Mouse (Mus musculus): Measurements from ENCODE around the gene Apex1. TPM values are rescaled to one million over a fixed set of nuclear protein-coding genes. Genes with fewer than 3 reads are reported as not detected.
A peak's percentile ranks its signal among the peaks of the same experiment; 100 is the strongest.

Apex1 gene
- 61.4 and 70.5 TPM in 2 replicates for polyA plus RNA-seq (2015; fragmentation: Nextera tagmentation; extraction: Ambion mirVana)

DNA sequence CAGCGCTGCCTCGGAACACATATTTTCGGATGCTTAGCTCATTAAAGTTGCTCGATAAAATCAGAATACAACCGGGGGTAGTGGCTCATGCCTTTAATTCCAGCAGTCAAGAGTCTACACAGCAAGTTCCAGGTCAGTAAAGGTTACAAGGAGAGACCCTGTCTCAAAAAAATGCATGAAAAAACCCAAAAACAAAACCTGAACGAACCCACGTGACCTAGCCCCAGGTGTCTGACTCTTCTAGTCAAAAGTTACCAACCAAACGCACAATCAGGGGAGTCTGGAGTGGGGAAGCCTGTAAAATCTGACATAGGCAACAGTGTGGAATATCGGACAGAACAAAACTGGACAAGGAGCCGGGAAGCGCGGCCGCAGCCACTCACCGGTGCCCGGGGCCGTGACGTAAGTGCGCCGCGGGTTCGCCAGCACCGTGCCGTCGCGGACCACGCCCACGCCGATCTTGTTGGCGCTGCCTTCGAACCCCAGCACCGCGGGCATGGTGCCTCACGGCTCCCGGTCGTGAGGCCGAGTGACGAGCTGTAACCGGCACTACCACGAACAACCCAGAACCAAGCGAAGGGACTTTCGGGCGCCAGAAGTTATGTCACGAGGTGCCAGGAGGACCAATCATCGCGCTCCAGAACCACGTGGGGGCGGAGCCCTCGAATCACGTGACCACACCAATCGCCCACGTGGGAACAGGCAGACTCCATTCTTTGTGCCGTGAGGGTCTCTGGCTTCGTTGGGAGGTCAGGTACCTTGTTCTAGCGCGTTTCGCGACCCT is at the start of gene Apex1, which contains the start of gene Osgep:
Gene Apex1, plus strand, starts transcription at position 688 of the 784 bp plus-strand sequence.
Gene Osgep, minus strand, starts transcription at position 613 of the 784 bp plus-strand sequence.
- Histone ChIP-seq H3K4me3 (replicated peaks) (peak within 1 kb of the TSS; percentile 71), H3K27me3 (no peaks in the 10 kb centered on the region), H3K9ac (peak within 1 kb of the TSS; percentile 67), H3K4me1 (replicated peaks) (peaks cover 41% of the 10 kb centered on the region), H3K4me2 (peak within 1 kb of the TSS; percentile 92), H3K27ac (replicated peaks) (peak within 1 kb of the TSS; percentile 89), H3K9me3 (replicated peaks) (no peaks in the 10 kb centered on the region), H3K36me3 (replicated peaks) (peaks cover 44% of the 10 kb centered on the region)
- under 1% methylated on average over 57 of the region's 57 CpGs for WGBS (ENCODE audit: insufficient replicate concordance)
- ATAC-seq (ENCODE audit: insufficient read depth) = peak; percentile 85

DNA sequence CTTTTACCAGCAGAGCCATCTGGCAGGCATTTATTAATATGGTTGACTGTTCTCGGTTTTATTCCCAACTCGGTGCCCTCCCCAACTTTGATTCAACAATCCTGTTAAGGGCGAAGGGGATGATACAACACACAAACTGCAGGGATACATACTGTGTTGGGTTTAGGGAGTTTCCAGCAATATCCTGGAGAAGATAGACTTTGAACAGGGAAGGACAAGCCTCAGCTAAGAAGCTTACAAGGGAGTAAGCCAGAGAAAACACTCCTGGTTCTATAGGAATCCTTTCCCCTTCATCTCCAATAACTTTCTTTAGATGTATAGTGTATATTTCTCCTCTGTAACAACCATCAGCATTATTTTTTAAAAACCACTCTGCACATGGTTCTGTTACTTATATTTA is 49.6 kb upstream of the Apex1 start:
- Histone ChIP-seq H3K36me3 (replicated peaks) (no peaks in the 10 kb centered on the region), H3K27me3 (no peaks in the 10 kb centered on the region), H3K4me3 (replicated peaks) (no peak overlapping the region), H3K9ac (no peak overlapping the region), H3K4me1 (replicated peaks) (peaks cover 10% of the 10 kb centered on the region), H3K4me2 (no peak overlapping the region), H3K9me3 (replicated peaks) (no peaks in the 10 kb centered on the region), H3K27ac (replicated peaks) (no peak overlapping the region)
- 69% methylated on average over 3 of the region's 3 CpGs for WGBS (ENCODE audit: insufficient replicate concordance)
- ATAC-seq (ENCODE audit: insufficient read depth) = no peak

DNA sequence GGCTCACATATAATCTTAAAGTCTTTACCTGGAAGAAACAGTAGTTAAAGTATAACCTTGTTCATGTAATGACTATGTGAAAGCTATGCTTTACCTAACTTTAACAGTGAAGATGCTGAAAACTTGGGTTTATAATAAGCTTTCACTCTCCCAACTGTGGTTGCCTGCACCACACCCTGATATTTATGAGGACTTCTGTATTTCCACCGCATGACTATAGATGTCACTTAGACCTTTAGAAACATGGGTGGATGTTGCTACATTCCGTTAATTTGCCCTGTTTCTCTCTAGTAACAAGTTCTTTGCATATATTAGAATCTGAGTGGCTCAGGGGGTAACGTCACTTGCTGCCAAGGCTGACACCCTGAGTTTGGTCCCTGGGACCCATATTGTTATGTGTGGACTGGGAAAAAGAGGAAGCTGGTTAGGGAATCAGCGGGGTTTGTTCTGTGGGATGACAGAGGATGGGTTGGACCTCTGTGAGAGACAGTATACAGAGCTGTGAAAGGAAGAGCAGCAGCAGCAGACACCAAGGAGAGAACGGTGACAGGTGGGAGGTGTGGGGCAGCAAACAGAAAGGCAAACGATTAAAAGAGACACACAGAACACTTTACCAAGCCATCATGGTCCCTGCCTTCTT is 49.1 kb upstream of the Apex1 start:
- Histone ChIP-seq H3K27me3 (no peaks in the 10 kb centered on the region), H3K4me2 (no peak overlapping the region), H3K4me1 (replicated peaks) (peaks cover 5% of the 10 kb centered on the region), H3K27ac (replicated peaks) (no peak overlapping the region), H3K9me3 (replicated peaks) (no peaks in the 10 kb centered on the region), H3K9ac (no peak overlapping the region), H3K36me3 (replicated peaks) (no peaks in the 10 kb centered on the region), H3K4me3 (replicated peaks) (no peak overlapping the region)
- no peak for ATAC-seq (ENCODE audit: insufficient read depth)
- 56% methylated on average over 6 of the region's 6 CpGs for WGBS (ENCODE audit: insufficient replicate concordance)

DNA sequence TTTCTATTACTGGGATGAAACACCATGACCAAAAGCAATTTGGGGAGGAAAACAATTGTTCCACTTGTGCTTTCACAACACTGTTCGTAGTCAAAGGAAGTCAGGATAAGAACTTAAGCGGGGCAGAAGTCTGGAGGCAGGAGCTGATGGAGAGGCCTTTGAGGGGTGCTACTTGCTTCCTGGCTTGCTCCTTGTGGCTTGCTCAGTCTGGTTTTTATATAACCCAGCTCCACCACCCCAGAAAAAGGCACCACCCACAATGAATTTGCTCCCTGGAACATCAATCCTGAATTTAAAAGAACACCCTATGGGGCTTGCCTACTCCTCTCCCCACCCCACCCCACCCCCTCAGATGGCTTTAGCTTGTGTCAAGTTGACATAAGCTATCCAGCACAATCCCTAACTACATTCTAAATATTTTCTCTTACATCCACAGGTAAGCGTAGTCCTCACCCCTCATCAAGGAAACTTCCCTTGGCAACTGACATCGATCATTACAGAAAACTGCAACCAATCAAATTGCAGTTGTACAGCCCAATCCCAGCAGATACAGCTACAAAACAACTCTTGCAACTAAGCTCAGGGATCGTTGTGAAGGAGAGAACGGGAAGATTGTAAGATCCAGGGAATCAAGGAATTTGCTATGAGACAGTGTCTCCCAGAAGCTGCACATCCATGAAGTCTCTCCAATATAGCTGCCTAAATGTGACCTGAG is 48.4 kb upstream of the Apex1 start:
- no peak overlapping the region for H3K4me3 ChIP-seq (replicated peaks)
- no peaks in the 10 kb centered on the region for H3K4me1 ChIP-seq (replicated peaks)
- no peak overlapping the region for H3K4me2 ChIP-seq
- no peaks in the 10 kb centered on the region for H3K9me3 ChIP-seq (replicated peaks)
- ATAC-seq (ENCODE audit: insufficient read depth) = no peak
- 63% methylated on average over 6 of the region's 6 CpGs for WGBS (ENCODE audit: insufficient replicate concordance)
- H3K27me3 ChIP-seq = no peaks in the 10 kb centered on the region
- H3K27ac ChIP-seq (replicated peaks) = no peak overlapping the region
- H3K36me3 ChIP-seq (replicated peaks) = no peaks in the 10 kb centered on the region
- no peak overlapping the region for H3K9ac ChIP-seq

DNA sequence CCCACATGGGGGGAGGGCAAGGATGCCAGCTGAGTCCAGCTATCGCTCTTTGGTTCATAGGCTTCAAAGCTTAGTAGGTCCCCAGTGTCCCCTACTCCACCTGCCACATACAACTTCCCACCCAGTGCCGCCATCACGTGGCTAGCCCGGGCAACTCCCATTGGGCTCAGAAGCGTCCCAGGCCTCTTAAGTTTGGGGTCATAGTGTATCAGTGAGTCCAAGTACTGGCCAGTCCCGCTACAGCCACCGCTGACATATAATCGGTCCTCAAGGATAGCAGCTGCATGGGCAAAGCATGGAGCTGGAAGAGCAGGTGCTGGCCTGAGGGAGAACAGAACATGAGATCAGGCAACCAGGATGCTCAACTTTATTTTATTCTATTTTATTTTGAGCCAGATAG is 33.1 kb upstream of the Apex1 start:
- Histone ChIP-seq H3K27me3 (peaks cover 9% of the 10 kb centered on the region), H3K4me2 (no peak overlapping the region), H3K9me3 (replicated peaks) (no peaks in the 10 kb centered on the region), H3K4me3 (replicated peaks) (no peak overlapping the region), H3K4me1 (replicated peaks) (peaks cover 4% of the 10 kb centered on the region; the same call in 1 of the 2 replicates), H3K27ac (replicated peaks) (no peak overlapping the region), H3K36me3 (replicated peaks) (no peaks in the 10 kb centered on the region), H3K9ac (no peak overlapping the region)
- ATAC-seq (ENCODE audit: insufficient read depth) = no peak
- WGBS (ENCODE audit: insufficient replicate concordance) = 70% methylated on average over 8 of the region's 8 CpGs

DNA sequence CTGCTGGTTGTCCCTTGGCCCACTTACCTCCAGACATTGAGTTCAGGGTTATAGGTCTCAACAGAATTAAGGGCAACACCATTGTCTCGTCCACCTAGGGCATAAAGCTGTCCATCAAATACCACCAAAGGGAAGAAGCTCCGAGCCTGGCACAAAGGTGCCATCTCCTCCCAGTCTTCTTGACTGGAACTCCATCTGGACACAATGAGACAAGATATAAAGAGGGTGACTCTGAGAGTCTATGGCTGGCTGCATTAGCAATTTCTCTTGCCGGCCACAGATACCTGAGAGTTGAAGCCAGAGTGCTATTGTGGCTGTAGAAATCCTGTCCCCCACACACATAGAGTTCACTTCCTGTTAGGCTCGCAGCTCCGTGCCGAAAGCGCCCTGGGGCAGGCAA is 32.7 kb upstream of the Apex1 start:
- WGBS (ENCODE audit: insufficient replicate concordance) = 61% methylated on average over 7 of the region's 7 CpGs

DNA sequence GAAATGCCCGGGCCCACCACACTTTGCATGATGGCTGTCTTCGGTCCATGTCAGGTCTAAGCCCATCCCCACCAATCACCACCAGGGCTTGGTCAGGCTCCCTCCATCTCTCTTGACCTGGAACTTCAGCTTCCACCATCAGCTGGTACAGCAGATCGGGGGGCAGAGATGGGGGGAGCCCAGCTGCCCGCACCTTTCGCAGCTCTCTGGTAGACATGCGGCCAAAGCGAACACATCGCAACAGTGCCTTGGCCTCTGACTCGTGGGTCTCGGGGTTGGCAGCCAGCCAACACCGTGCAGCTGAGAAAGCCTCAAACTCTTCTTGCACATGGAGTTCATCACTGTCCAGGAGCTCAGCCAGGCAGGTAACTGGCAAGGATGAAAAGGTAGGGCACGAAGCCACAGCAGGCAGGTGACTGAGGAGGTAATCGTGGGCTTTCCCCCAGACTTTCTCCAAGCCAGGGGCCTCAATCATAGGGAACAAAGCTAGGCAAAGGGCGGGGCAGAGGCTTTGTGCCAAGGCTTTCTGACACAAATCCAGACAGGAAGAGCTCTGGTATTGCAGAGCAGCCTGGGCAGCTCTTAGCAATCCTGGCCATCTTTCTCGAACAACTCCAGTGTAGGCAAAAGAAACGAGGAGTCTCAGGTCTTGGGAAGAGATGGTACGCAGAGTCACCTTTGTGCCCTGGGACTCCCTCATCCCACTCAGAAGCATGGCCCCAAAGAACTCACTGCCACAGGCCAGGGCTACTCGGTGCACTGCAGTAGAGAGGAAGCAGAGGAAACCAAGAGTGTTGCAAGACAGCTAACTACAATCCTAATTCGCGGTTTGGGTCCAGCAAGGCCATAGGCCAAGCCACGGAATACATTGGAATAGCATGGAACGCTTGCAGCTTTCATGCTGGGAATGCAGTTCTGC is 32.0 kb upstream of the Apex1 start:
- Histone ChIP-seq H3K9ac (no peak overlapping the region), H3K4me1 (replicated peaks) (peaks cover 7% of the 10 kb centered on the region; the same call in 1 of the 2 replicates), H3K36me3 (replicated peaks) (no peaks in the 10 kb centered on the region), H3K9me3 (replicated peaks) (no peaks in the 10 kb centered on the region), H3K27me3 (peaks cover 18% of the 10 kb centered on the region), H3K4me3 (replicated peaks) (no peak overlapping the region), H3K27ac (replicated peaks) (no peak overlapping the region), H3K4me2 (no peak overlapping the region)
- WGBS (ENCODE audit: insufficient replicate concordance) = 66% methylated on average over 22 of the region's 22 CpGs
- ATAC-seq (ENCODE audit: insufficient read depth) = no peak

More for the DNA sequence above, 32.7 kb upstream of the Apex1 start:
- Histone ChIP-seq H3K9me3 (replicated peaks) (no peaks in the 10 kb centered on the region), H3K4me3 (replicated peaks) (no peak overlapping the region), H3K27ac (replicated peaks) (no peak overlapping the region), H3K27me3 (peaks cover 14% of the 10 kb centered on the region), H3K4me1 (replicated peaks) (peaks cover 7% of the 10 kb centered on the region; the same call in 1 of the 2 replicates), H3K36me3 (replicated peaks) (no peaks in the 10 kb centered on the region), H3K9ac (no peak overlapping the region), H3K4me2 (no peak overlapping the region)
- no peak for ATAC-seq (ENCODE audit: insufficient read depth)

DNA sequence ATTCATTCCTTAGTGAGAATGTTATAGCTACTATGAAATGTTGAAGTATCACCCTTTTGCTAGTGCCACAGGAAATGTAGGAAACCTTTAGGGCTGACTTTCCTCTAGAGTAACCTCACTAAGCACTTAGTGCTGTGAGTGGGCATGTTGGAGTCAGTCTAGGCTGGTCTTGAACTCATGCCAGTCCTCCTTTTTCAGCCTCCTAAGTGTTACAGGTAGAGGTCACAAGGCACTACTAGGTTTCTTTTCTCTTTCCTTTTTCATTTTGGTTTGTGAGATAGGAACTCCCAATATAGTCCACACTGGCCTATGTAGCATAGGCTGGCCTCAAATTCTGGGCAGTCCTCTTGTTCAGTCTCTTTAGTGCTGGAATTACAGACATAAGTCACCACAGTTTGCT is 29.4 kb upstream of the Apex1 start:
- Histone ChIP-seq H3K4me1 (replicated peaks) (peaks cover 7% of the 10 kb centered on the region; the same call in 1 of the 2 replicates), H3K4me2 (no peak overlapping the region), H3K27ac (replicated peaks) (no peak overlapping the region), H3K36me3 (replicated peaks) (no peaks in the 10 kb centered on the region), H3K4me3 (replicated peaks) (no peak overlapping the region), H3K9ac (no peak overlapping the region), H3K27me3 (peaks cover 18% of the 10 kb centered on the region), H3K9me3 (replicated peaks) (no peaks in the 10 kb centered on the region)
- no peak for ATAC-seq (ENCODE audit: insufficient read depth)

DNA sequence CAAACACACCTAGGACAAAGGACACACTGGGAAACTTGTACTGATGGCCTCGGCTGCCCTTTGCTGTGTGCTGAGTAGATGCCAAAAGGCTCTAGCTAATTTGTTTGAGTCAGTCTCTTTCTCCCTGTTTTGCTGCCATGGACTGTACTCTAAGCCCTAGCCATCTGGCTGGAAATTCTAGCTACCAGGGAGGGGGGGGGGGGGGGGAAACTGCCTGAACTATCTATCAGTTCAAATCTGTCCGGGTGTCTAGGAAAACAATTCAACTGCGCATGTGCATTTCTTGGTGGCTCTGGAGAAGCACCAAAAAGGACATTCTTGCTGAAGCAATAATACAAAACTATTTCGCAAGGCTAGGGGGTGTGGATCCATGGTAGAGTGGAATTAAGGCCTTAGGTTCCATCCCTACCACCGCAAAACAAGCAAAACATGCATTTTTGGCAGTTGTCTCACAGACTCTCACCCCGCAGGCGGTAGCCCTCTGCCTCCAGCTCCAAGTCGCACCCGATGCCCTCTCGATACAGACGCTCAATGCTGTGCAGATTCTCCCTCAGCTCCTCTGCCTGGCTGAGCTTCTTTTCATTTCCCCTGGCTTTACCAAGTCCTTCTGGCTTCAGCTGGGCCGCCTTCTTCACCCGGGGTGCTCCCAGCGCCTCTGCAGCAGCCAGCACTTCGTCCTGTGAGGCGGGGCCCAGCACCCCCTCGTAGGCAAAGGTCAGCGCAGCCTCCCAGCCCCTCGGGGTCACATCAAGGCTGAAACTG is 28.6 kb upstream of the Apex1 start:
- Histone ChIP-seq H3K9ac (no peak overlapping the region), H3K4me2 (peak overlapping the region; percentile 55), H3K9me3 (replicated peaks) (no peaks in the 10 kb centered on the region), H3K27me3 (peaks cover 18% of the 10 kb centered on the region), H3K36me3 (replicated peaks) (no peaks in the 10 kb centered on the region), H3K27ac (replicated peaks) (0 out of 2 replicates have a peak overlapping the region, but pooled peaks have one; percentile 29), H3K4me1 (replicated peaks) (peaks cover 7% of the 10 kb centered on the region; the same call in 1 of the 2 replicates), H3K4me3 (replicated peaks) (peak overlapping the region; percentile 27)
- WGBS (ENCODE audit: insufficient replicate concordance) = 18% methylated on average over 19 of the region's 19 CpGs
- peak; percentile 63 for ATAC-seq (ENCODE audit: insufficient read depth)

Data from liver, embryonic 15.5 days (tissue).